Mouse (Mus musculus) heart, postnatal 36 days (tissue): ENCODE results near the gene Gabrb2. TPM values are rescaled to one million over a fixed set of nuclear protein-coding genes. Genes with fewer than 3 reads are reported as not detected.

Source experiments
- DNase-seq, 2 experiments: peaks; one replicate each; pipeline ENCODE4 v3.0.0; 2021 to 2022
- intact Hi-C: fragments of 180-260 bp; cut with DNase I; formaldehyde crosslinking; loops from one replicate; pipeline ENCODE4 v1.15.1; 2025
- total RNA-seq, 2 experiments: library from RNA; stranded (reverse); gene quantifications; 2 replicates each; pipeline ENCODE4 v1.2.3; 2021

The Gabrb2 gene
- total RNA-seq, 2 experiments from 2014 or later = 0.61 to 2.2 TPM

DNA sequence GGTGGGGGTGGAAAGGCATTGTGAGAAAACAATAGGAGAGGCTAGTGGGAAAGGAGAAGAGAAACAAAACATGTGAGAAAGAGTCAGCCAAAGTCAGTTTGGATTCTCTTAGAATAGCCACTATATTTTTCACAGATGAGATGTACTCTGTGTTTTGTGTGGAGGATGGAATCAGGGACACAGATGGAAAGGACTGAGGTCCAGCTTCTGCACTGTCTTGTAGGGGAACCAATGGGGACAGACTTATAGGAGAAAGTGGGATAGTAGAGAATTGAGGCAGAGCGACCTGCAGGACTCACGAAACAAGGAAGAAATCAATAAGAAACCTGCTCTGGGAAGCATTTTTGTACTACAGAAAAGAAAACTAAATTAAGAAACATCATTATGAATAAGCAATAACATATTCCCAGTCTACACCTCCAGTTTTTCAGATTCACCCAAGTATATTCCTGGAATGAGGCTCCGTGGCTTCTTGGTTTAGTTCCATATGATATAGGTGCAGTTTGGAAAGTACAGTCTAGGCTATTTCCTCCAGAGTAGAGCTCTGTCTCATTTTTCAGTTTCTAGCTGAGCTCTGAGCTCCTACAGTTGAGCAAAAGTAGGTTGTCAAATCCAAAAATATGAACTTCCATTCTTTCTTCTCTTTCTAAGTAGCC lies 108.8 kb downstream of the Gabrb2 start:
- intact Hi-C loops = no loop called here
- DNase-seq = no peak

DNA sequence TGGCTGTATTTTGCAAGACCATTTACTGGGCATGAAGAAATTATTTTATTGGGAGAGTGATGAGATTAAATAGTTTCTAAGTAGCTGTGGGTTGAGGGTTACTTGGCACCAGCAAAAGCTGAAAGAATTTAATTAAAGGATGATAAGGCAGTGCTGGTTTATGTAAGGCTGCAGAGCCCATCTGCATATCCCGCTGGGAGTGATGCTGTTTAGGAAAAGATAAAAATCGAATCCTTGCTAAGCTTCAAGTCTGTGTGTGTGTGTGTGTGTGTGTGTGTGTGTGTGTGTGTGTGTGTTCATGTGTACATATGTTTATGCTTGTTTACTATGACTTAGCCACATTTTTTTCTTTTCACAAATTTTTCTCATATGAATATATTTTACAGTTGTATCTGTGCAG lies 113.0 kb downstream of the Gabrb2 start:
- DNase-seq = no peak
- intact Hi-C loops = no loop called here

DNA sequence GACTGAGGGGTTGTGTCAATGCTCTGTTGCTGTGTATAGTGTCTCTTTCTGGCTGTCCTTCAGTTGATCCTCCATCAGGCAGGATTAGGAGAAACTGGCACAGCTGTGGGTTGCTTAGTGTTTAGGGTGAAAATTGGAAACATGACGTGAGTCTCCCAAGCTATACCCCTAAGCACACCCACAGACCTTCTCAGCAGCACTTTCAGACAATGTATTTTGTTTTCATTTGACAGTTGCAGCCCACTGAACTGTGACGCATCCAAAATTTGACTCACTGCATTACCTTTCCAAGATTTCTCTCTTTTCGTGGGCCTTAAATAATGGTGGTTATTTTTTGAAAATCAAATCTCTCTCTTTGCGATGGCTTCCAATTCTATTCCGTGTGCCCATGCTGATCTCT lies 115.7 kb downstream of the Gabrb2 start:
- intact Hi-C loops = no loop called here
- no peak for DNase-seq

DNA sequence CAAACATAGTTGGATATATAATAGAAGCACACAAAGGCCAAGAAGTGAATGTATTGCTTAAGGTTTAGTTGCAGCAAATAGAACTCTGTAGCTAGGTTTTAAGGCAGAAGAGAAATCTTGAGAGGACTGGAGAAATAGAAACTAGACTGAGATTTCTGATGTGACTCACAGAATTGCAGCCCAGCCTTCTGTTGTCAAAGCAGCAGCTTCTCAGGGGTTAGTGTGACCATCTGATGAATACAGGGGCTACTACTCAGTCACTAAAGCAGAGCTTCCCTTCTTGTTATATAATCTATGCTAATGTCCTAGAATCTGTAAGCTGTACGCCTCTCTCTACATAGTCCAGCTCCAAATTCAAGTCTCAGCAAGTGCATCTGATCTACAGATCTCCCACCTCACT lies 116.3 kb downstream of the Gabrb2 start:
- intact Hi-C loops = no loop called here

DNA sequence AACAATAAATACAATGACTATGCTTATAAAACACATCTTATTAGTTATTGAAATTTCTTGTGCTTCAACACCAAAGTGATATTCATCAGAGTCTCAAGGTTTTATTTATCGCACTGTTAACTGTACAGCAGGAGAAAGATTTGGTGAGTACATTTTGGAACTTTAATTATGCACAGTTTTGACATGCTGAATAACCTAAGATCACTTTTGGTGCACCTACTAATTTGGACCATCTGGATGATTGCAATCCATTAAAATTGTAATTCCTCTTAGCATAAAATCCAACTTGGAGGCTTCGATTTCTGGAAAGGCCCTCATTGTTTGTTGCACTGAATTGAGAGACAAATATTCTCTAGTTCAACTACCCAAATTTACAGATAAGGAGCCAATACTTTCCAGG lies 123.3 kb downstream of the Gabrb2 start:
- intact Hi-C loops = no loop called here
- no peak for DNase-seq

More for the DNA sequence above, 116.3 kb downstream of the Gabrb2 start:
- DNase-seq = no peak

DNA sequence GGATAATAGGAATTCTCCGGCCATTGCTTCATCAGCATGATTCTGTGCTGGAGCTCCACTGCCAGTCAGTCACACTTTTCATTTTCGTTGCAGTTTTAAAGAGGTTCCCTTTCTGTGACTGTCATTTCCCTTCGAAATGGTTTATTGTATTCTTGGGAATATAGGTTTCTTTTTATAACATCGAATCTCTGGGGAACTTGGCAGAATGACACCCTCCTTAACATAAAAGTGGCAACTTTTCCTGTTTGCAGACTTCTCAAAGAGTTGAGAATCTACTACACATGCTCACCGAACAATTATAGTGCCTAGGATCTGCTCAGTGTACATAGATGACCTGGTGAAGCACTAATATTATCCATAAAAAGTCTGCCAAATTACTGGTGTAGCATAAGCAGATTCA lies 146.5 kb downstream of the Gabrb2 start:
- DNase-seq = no peak
- intact Hi-C loops = no loop called here

DNA sequence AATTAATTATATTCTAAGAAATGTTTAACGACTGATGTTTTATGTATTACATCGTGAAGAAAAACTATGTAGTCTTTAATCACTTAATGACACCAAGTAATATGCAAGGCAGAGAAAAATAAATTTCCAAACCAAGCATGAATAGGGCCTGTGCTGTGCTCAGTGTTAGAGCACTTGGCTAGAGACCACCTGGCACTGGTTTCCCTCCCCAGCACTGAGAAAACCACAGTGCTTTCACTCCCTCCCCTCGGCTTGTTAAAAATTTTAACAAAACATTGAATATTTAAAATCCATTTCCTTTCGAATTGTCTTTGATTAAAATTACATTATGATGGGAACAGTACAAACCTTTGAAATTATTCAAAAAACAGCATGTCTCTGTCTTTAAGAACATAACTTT lies 151.9 kb downstream of the Gabrb2 start:
- intact Hi-C loops = no loop called here
- no peak for DNase-seq

DNA sequence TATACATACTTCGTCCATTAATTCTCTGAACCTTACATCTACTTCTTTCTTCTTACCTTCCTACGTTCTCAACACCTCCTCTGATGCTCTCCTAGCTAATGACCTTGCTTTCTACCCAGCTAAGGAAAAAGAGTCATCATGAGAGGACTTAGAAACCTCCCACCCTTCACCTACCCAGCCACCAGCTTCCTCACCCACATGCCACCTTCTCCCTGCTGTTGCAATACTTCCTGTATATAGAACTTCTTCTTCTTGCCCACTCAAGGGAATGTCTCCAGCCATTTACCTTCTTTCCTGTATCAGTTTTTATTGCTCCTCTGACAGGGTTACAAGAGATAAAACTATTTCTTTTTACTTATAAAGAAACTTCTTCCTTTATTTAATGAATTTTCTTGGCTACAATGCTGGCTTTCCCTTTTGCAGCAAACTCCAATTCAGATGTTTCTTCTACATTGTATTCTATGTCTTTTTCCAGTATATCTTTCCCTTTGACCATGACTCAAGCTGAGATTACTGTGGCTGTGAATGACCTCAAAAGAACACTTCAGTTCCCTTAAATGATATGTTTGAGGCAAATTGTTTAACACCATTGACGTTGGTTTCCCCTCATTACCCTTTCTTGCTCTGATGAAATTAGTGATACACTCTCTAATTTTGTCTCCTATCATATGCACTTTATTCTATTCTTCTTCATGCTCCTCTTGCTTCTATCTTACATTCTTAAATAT lies 155.8 kb downstream of the Gabrb2 start:
- intact Hi-C loops = no loop called here

DNA sequence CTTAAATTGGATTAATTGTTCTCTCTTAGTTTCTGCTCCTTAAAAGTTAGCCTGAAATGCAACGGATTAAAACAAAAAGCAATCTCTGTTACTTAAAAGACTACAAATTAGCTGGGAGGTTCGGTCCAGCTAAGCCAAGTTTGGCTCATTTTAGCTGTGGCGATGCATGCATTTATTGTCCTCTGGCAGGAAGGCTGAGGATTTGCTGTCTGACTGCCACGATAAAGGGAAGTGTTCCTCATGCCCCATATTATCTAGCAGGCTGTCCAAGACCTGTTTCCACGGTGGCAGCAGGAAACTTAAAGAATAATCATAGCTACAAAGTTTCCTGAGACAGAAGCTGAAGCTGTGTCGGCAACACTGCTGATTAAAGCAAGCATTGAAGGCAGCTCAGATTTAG lies 160.2 kb downstream of the Gabrb2 start:
- intact Hi-C loops = no loop called here
- no peak for DNase-seq

More for the DNA sequence above, 155.8 kb downstream of the Gabrb2 start:
- DNase-seq = no peak

DNA sequence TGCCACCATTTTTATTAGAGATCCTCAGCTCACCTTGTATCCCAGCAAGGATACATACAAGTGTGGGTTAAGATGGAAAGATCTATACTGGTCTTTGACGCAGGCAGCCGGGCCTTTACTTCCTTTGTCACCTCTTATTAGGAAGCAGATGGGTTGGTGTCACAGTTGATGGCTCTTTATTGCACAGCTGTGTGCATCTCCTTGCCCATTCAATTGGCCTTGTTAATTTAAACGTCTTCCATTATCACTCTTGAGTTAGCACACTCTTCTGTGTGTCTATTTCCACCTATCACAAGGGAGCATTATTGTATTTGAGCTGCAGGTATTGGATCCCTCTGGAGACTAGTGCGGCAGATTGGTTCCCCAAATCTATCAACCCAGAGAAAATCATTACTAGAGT lies 161.6 kb downstream of the Gabrb2 start:
- no peak for DNase-seq
- intact Hi-C loops = no loop called here

DNA sequence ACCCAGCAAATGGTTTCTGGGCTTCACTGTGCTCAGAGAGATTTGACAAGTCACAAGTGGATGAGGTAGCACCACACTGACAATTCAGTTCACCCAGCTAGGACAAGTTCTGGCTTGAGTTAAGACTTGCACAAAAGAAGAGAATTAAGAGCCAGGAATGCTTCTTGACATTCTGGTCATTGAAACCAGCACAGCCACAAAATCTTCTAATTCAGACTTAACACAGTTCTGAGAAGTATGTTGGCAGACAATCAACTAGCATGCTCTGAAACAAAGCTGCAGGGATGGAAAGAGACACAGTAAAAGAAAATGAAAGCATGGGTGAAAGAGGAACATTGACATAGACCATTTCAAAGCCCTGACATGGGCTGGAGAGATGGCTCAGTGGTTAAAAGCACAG lies 162.2 kb downstream of the Gabrb2 start:
- DNase-seq = no peak
- intact Hi-C loops = no loop called here

DNA sequence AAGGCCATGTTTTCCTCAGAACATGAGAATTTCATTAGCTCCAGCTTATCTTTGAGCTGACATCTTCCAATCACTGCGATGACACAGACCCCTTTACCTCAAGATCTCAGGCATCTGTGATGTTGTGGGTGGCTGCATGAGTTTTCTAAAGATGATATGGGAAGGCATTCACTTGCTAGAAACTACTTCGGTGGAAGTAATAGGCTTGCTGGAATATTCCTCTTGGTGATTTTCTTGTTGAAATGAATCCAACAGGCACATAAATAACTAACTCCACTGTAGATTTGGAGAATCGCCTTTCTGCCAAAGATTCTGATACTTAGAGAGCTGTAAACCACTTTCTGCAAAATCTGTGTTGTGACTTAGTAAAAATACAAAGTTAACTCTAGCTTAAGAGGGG lies 172.9 kb downstream of the Gabrb2 start:
- intact Hi-C loops = no loop called here
- DNase-seq = no peak

DNA sequence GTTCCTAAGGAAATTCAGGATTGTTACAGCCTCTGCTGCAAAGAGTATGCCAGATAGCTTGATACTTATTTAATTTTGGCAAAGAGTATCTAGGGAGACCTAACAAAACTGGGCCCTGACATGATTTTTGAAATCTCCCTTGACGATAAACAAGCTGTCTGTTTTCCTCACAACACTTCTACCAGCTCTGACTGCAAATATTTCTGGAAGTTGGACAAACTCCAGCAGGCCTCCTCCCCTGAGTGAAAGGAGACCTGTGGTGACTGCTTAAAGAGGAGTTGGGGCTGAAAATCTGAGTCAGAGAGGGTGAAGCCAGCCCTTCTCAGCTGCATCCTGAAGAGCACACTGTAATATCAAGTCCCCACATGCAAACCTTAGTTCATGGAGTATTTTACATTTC lies 186.7 kb downstream of the Gabrb2 start:
- intact Hi-C loops = no loop called here
- DNase-seq = peak; percentile 2 to 4

DNA sequence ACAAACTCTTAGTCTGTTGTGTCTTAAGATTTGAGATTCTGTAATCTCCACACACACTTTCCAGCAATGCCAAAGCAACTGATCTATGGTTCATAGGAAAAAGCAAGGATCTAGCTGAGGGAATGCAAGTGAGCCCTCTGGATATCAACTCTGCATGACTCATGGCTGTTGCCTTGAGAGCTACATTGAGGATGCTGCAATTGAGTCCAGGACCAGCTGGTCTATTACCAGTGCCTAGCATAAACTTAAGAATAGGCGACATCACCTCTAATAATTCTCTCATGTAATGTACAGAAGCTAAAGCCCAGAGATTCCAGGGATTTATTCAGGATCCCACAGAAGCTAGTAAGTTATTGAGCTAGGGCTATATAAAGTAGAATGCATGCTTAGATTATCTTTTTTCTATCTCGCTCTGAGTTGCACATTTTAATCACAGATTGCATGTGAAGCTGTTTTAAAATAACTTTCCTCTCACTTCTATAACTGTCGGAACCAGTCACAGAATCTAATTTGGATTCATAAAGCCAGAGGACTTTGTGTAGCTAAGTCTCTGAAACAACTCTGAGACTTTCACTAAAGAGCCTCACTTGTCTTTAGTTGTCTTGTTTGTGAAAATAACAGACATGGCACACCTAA lies 189.7 kb downstream of the Gabrb2 start:
- intact Hi-C loops = no loop called here
- DNase-seq = no peak

DNA sequence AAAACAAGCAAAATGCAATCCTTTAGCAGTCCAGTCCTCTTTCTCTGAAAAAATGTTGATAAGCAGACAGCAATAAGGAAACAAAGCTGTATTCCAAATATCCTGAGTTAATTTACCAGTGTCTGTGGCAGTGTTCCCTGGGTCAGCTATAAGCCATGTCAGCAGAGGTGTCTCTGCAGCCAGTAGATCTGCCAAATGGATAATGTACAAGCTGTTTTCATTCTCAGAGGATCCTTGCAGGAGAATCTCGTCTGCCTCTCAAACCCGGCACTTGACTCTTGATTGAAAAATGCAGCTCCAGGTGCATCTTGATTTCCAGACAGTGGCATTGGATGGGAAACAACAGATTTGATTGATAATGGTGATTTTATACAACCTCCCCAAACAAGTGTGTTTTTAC lies 198.6 kb downstream of the Gabrb2 start:
- intact Hi-C loops = no loop called here
- no peak for DNase-seq

DNA sequence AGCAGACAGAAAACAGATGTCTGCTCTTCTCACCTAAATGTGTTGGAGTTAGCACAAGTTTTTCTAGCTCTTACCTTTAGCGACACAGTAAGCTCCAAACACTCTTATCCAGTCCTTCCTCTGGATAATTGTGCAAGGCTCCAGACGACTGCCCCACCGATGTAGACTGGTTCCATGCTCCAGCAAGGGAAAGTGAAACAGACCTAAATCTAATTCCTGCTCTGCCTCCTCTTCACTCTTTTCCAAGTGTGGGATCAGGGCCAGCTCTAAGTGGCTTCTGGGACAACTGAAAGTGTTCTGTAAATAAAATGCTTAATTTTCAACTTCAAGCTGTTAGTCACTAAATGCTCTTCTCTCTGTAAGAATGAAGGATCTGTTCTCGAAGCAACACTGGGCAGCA lies 201.6 kb downstream of the Gabrb2 start:
- no peak for DNase-seq
- intact Hi-C loops = no loop called here

DNA sequence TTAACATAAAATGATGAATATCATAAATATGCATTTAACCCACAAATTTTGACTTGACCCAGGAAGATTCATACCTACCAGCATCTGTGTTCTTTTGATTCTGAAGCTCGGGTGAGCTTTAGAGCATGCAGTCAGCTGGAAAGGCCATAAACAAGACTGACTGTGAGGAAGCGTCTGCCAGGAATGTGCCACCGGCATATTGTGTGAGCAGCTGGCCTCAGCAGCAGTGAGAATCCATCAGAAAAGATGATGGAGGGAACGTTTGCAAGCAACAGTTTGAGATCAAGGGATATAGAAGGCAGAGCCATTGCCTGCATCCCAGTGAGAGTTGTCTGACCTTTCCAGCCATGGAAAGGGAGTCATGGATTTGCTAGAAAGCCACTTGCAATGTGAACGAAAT lies 230.6 kb downstream of the Gabrb2 start:
- intact Hi-C loops = no loop called here
- DNase-seq = no peak

DNA sequence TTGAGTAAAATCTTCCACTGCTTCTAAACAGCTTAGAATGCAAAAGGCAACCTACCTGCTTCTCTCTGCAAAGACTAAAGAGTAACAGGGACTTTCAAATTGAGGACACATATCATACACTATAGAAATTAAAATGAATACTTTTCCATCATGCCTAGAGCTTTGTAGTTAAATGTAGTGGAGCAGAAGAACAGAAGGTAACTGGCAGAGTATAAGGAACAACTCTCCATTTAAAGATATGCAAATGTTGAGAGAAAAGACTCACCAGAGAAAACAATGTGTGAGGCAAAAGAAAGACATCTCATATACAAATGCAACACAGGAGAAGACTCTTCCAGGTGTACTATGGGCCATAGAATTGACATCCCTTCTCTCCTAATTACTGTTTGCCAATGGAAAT lies 232.0 kb downstream of the Gabrb2 start:
- intact Hi-C loops = no loop called here
- no peak for DNase-seq

DNA sequence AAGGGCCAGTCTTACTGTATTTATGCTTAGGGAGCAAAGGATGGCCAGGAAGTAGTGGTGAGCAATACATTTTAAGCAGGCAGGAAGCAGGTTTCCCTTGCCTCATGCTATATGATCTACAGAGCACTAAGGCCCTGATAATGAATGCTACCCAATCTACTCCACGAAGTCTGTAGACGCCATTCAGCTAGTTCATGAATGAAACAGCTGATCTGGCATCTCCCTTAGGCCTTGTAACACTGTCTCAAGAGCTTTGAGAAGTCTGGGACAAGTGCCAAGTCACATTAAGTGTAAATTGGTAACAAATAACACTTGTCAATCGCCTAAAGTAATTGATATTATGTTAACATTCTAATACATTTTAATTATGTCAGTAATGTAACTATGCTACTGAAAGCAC lies 234.6 kb downstream of the Gabrb2 start:
- intact Hi-C loops = no loop called here
- no peak for DNase-seq

DNA sequence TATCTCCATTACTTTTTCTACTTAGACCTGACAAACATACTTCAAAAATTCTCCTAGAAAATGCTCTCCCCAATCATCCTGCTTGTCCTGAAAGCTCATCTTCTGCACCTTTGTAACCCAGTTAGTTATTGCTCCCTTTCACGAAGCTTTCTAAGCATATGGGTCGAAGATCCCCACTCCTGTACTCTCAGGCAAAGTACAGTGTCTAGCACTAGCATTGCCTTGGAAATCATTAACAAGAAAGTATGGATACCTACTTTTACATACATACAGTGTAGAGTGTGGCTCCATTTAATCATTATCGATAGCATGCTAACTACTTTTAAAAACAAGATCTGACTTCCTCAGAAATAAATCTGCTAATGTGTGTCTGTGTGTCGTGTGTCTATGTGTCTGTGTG lies 249.1 kb downstream of the Gabrb2 start:
- intact Hi-C loops = no loop called here
- DNase-seq = no peak
